Mouse (Mus musculus): Measurements from ENCODE around the gene Slc39a11. TPM values are rescaled to one million over a fixed set of nuclear protein-coding genes. Genes with fewer than 3 reads are reported as not detected.
"Not testable (repeated sequence)": the region's sequence is repeated elsewhere in the genome, so short reads cannot be mapped to it uniquely, and the experiment has no call there.

Slc39a11 gene
- total RNA-seq, 1 experiment from 2014 or later, result 26.6 TPM

- ATAC-seq (replicated peaks in 1 of 2; ENCODE audit: insufficient read depth in 1 of 2, low FRiP score in 2 of 2, low TSS enrichment in 1 of 2, low read depth in 1 of 2, poor library complexity in 2 of 2, severe bottlenecking in 2 of 2), result no peak
Observed at GRCm38 (mm10) chr11:113583879-113584661, 65.8 kb downstream of the Slc39a11 start.

- ATAC-seq (replicated peaks in 1 of 2; ENCODE audit: insufficient read depth in 1 of 2, low FRiP score in 2 of 2, low TSS enrichment in 1 of 2, low read depth in 1 of 2, poor library complexity in 2 of 2, severe bottlenecking in 2 of 2), result no peak
Observed at GRCm38 (mm10) chr11:113577221-113577620, 72.7 kb downstream of the Slc39a11 start.

DNA sequence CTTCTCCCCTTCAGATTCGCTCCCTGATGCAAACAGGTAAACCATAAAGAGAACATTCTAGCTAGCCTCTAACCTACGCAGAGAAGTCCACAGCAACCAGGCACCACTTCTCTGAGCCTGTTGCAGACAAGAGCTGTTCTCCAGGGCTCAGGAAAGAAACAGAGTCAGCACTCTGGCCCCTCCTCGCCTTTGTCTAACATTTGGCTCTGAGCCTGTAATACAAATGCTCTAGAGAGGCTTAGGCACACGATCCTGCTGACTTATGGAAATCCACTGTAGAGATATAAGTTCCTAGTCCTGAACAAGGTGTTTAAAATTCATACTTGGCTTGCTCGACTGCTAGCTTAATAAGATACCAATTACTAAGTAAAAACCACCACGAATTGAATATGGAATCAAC is 77.2 kb downstream of the Slc39a11 start:
- no peak for ATAC-seq (replicated peaks in 1 of 2; ENCODE audit: insufficient read depth in 1 of 2, low FRiP score in 2 of 2, low TSS enrichment in 1 of 2, low read depth in 1 of 2, poor library complexity in 2 of 2, severe bottlenecking in 2 of 2)

DNA sequence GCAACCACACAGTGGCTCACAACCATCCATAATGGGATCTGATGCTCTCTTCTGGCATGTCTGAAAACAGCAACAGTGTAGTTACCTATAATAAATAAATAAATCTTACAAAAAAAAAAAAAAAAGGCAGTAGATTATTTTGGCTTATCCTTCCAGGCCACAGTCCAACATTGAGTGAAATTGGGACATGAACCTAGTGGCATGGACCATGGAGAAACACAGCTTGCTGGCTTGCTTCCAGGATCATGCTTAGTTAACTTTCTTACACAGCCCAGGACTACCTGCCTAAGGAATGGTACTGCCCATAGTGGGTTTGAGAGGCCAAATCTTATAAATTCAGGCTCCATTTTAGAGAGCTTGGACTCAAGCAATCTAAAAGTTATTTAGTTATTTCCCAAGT is 78.3 kb downstream of the Slc39a11 start:
- 0 out of 4 replicates have a peak, but pooled peaks of 1 of the 2 experiments have one; percentile 12 for ATAC-seq (replicated peaks in 1 of 2; ENCODE audit: insufficient read depth in 1 of 2, low FRiP score in 2 of 2, low TSS enrichment in 1 of 2, low read depth in 1 of 2, poor library complexity in 2 of 2, severe bottlenecking in 2 of 2)

- no peak for ATAC-seq (replicated peaks in 1 of 2; ENCODE audit: insufficient read depth in 1 of 2, low FRiP score in 2 of 2, low TSS enrichment in 1 of 2, low read depth in 1 of 2, poor library complexity in 2 of 2, severe bottlenecking in 2 of 2)
Observed at GRCm38 (mm10) chr11:113568999-113569398, 80.9 kb downstream of the Slc39a11 start.

DNA sequence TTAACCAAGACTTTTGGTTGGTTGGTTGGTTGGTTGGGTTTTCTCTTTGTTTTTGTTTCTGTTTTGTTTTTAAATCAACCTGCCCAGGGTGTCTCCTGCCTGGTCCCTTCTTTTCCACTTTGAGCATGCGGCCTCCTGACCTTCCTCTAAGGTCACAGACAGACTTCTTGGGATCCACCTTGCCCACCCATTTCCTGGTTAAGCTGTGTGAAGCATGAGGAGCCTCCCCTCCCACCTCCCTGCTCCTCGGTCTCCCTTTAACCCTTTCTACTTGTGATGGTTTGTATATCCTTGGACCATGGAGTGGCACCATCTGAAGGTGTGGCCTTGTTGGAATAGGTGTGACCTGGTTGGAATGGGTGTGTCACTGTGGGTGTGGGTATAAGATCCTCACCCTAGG is 82.0 kb downstream of the Slc39a11 start:
- ATAC-seq (replicated peaks in 1 of 2; ENCODE audit: insufficient read depth in 1 of 2, low FRiP score in 2 of 2, low TSS enrichment in 1 of 2, low read depth in 1 of 2, poor library complexity in 2 of 2, severe bottlenecking in 2 of 2), result not testable (repeated sequence)

- ATAC-seq (replicated peaks in 1 of 2; ENCODE audit: insufficient read depth in 1 of 2, low FRiP score in 2 of 2, low TSS enrichment in 1 of 2, low read depth in 1 of 2, poor library complexity in 2 of 2, severe bottlenecking in 2 of 2), result peak; percentile 97
Observed at GRCm38 (mm10) chr11:113565006-113565995, 84.6 kb downstream of the Slc39a11 start.

DNA sequence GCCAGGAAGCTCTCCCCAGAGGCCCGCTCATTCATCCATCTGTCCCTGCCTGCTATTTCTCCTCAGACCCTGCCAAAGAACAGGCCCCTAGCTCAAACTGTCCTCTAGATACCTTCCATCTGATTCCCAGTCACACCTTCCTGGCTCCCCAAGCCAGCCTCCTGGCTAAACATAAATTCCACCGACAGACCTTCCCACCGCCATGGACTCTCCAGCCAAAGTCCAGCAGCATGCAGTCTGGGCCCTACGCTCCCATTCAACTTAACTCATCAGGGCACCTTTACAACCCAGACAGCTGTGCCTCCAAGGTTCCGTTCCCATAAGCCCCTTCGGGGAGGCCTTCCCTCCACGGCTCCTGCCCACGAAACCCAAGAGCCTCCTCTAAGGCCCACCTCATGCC is 87.6 kb downstream of the Slc39a11 start:
- ATAC-seq (replicated peaks in 1 of 2; ENCODE audit: insufficient read depth in 1 of 2, low FRiP score in 2 of 2, low TSS enrichment in 1 of 2, low read depth in 1 of 2, poor library complexity in 2 of 2, severe bottlenecking in 2 of 2), result no peak

GRCm38 (mm10) chr11:113560150-113560549 is 89.7 kb downstream of the Slc39a11 start:
- no peak for ATAC-seq (replicated peaks in 1 of 2; ENCODE audit: insufficient read depth in 1 of 2, low FRiP score in 2 of 2, low TSS enrichment in 1 of 2, low read depth in 1 of 2, poor library complexity in 2 of 2, severe bottlenecking in 2 of 2)

DNA sequence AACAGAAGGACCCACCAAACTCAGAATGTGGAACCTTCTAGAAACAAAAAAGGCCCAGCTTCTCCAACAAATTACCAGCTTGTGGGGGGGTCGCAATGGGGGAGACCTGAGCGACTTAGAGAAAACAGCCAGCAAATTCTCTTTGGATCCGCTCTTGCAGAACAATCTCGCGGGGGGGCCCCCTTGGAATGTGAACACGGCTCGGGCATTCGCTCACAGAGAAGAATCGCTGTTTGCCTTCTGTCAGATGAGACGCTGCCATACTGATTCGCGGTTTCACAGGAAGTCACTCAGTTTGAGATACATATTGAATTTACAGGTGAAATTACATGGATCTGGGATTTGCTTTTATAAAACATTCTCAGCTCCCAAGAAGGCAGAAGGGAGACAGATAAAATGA is 91.4 kb downstream of the Slc39a11 start:
- ATAC-seq (replicated peaks in 1 of 2; ENCODE audit: insufficient read depth in 1 of 2, low FRiP score in 2 of 2, low TSS enrichment in 1 of 2, low read depth in 1 of 2, poor library complexity in 2 of 2, severe bottlenecking in 2 of 2), result no peak

DNA sequence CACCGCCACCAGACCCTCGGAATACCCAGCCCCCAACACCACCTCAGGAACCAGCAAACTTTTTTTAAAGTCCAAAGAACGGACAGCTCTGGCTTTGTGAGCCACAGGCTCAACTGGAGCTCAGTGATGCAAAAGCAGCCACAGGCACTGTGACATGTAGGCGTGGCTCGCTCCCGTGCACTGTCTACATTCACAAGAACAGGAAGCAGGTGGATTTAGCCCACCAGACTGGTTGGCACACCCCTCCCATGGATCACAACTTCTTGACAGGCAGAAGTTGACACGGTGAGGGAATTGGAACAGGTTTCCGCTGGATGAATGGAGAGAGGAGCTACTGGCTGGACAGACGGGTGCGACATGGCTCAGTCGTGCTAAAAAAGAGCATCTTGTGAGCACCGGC is 93.7 kb downstream of the Slc39a11 start:
- ATAC-seq (replicated peaks in 1 of 2; ENCODE audit: insufficient read depth in 1 of 2, low FRiP score in 2 of 2, low TSS enrichment in 1 of 2, low read depth in 1 of 2, poor library complexity in 2 of 2, severe bottlenecking in 2 of 2), result peak; percentile 94 to 96

- ATAC-seq (replicated peaks in 1 of 2; ENCODE audit: insufficient read depth in 1 of 2, low FRiP score in 2 of 2, low TSS enrichment in 1 of 2, low read depth in 1 of 2, poor library complexity in 2 of 2, severe bottlenecking in 2 of 2), result no peak
Observed at GRCm38 (mm10) chr11:113554701-113555360, 95.0 kb downstream of the Slc39a11 start.

DNA sequence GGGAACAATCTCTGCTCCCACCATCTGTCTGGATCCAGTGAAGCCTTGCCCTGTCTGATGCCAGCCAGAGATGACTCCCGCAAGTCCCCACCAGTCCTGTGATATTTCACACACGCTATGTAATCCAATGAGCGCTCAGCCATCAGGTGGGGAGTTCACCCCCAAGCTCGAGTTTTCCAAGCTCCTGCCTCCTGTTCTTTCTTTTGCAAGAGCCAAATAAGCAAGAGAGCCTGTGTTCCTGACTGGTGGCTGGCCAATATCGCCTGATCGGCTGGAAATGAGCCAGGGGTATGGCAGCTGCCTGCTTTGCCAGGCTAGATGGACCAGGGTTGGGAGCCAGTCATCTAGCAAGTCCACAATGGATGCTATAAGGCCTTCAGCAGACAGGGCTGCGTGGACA is 95.7 kb downstream of the Slc39a11 start:
- ATAC-seq (replicated peaks in 1 of 2; ENCODE audit: insufficient read depth in 1 of 2, low FRiP score in 2 of 2, low TSS enrichment in 1 of 2, low read depth in 1 of 2, poor library complexity in 2 of 2, severe bottlenecking in 2 of 2), result no peak

DNA sequence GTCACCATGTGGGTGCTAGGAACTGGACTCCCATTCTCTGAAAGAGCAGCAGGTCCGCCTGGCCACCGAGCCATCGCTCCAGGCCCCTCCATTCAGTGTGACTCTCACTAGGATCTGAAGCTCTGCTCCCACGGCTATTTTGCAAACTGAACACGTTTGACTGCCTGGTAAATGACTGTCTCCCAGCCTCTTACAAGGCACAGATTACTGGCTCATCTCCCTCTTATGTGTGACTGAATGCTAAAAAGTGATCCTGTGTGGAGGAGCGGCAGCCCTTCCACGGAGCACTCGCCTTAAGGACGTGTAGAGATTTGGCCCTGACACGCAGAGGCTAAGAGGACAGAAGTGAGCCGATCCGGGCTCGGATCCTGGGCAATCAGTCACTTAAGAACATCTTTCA is 96.3 kb downstream of the Slc39a11 start:
- ATAC-seq (replicated peaks in 1 of 2; ENCODE audit: insufficient read depth in 1 of 2, low FRiP score in 2 of 2, low TSS enrichment in 1 of 2, low read depth in 1 of 2, poor library complexity in 2 of 2, severe bottlenecking in 2 of 2), result no peak

DNA sequence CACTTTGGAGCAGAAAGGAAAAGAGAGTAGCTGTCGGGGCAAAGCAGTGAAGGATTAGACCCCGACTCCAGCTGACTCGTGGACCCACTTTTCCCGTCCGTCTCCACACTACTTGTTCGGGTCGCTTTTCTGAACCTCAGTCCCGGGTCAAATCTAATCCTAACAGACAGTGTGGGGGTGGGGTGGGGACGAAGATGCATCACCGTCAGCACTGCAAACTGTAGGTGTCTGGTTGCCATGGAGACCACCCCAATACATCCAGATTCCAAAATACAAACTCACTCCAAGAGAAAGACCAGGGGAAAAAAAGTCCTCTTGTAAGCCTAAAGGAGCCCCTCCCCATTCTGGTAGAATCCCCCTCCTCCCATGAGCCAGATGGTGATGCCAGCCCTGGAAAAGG is 97.3 kb downstream of the Slc39a11 start:
- ATAC-seq (replicated peaks in 1 of 2; ENCODE audit: insufficient read depth in 1 of 2, low FRiP score in 2 of 2, low TSS enrichment in 1 of 2, low read depth in 1 of 2, poor library complexity in 2 of 2, severe bottlenecking in 2 of 2), result no peak

DNA sequence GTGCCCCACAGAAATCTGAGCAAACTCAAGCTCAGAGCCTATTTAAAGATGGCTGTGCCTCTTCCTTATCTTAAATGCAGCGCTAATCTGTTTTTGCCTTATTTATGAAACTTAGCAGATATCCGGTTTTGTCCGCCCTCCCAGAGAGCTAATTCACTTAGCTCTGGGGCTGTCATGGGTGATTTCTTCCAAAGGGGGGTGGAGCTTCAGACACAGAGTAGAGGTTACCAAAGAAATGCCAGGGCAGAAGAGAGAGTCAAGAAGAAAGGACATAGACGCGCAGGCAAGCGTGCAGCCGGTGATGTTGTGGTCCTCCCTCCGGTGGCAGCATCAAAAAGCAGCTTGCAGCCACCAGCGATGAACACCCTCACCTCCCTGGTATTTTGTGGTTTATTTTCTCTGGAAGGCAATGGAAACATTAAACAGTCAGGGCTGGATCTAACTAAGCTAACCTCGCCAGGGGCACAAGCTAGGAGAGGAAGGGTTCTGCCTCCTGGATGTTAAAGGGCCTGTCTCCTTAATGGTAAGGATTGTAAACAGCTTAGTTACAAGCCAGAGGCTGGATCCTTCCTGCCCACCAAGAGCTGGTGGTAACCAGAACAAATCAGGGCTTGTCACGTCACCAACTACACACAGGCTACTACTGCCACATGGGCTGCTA is 103.5 kb downstream of the Slc39a11 start:
- 0 out of 4 replicates have a peak, but pooled peaks of 1 of the 2 experiments have one; percentile 20 for ATAC-seq (replicated peaks in 1 of 2; ENCODE audit: insufficient read depth in 1 of 2, low FRiP score in 2 of 2, low TSS enrichment in 1 of 2, low read depth in 1 of 2, poor library complexity in 2 of 2, severe bottlenecking in 2 of 2)

DNA sequence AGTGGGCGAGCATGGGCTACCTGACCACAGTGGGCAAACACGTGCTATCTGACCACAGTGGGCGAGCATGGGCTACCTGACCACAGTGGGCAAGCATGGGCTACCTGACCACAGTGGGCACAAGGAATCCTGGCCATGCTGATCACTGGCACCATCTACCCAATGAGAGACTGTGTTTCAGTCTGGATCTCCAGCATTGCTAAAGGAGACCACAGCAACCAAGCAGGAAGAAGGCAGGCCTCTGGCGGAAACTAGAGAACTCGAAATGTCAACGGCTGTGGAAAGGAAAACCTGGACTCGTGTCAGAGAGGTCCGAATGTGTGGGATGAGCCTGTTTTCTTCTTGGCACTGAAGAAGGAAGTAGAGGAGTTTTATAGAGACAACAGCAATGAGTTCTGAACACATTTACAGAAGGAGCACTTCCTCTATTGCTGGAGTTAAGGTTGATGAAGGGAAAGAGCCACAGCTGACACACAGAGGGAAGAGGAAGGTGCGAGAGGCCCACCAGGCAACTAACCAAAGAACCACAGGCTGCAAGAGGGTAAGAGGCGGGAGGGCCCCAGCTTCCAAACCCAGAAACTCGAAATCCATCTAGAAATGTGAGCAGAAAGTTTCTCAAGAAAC is 105.8 kb downstream of the Slc39a11 start:
- peak; percentile 92 for ATAC-seq (replicated peaks in 1 of 2; ENCODE audit: insufficient read depth in 1 of 2, low FRiP score in 2 of 2, low TSS enrichment in 1 of 2, low read depth in 1 of 2, poor library complexity in 2 of 2, severe bottlenecking in 2 of 2)

Data from hematopoietic stem cell, adult 5-6 weeks (primary cell).